Mouse (Mus musculus) intestine, embryonic 14.5 days (tissue): ENCODE measurements around the gene Cachd1. TPM values are rescaled to one million over a fixed set of nuclear protein-coding genes. Genes with fewer than 3 reads are reported as not detected.

ENCODE experiments used
- ATAC-seq: fragments of 200-750 bp; cut with Nextera tagmentation; replicated peaks from 2 replicates; pipeline ENCODE4 v1.8.0; 2017; ENCODE audit warnings: low read depth, moderate number of reproducible peaks, moderate TSS enrichment, moderate library complexity; ENCODE audit not compliant: low FRiP score, low TSS enrichment
- DNase-seq: peaks from one replicate; pipeline ENCODE4 v3.0.0-alpha.2; 2018; ENCODE audit warnings: low spot score
- H3K27ac ChIP-seq: fragments of 300-500 bp; sonication (generic); 2 replicates; pipeline ENCODE4 v1.5.1; 2014; ENCODE audit warnings: low read depth, mild to moderate bottlenecking, control low read depth
- H3K27me3 ChIP-seq: fragments of 300-500 bp; sonication (generic); replicated peaks from 2 replicates; pipeline ENCODE4 v1.6.1; 2014; ENCODE audit warnings: low read length, control low read depth; ENCODE audit not compliant: control insufficient read depth, insufficient read depth
- H3K36me3 ChIP-seq: fragments of 300-500 bp; sonication (generic); 2 replicates; pipeline ENCODE4 v1.6.1; 2014; ENCODE audit warnings: low read length, control low read depth; ENCODE audit not compliant: control insufficient read depth, insufficient read depth
- H3K4me1 ChIP-seq: fragments of 300-500 bp; sonication (generic); replicated peaks from 2 replicates; pipeline ENCODE4 v1.6.1; 2014; ENCODE audit warnings: low read length, control low read depth, mixed read lengths; ENCODE audit not compliant: control insufficient read depth, insufficient read depth
- H3K4me2 ChIP-seq: fragments of 300-500 bp; sonication (generic); 2 replicates; pipeline ENCODE4 v1.6.1; 2014; ENCODE audit warnings: low read length
- H3K4me3 ChIP-seq: fragments of 300-500 bp; sonication (generic); 2 replicates; pipeline ENCODE4 v1.5.1; 2014; ENCODE audit warnings: low read depth, low read length, control low read depth, mixed read lengths
- H3K9ac ChIP-seq: fragments of 300-500 bp; sonication (generic); 2 replicates; pipeline ENCODE4 v1.6.1; 2014; ENCODE audit warnings: mild to moderate bottlenecking, low read length
- H3K9me3 ChIP-seq: fragments of 300-500 bp; sonication (generic); 2 replicates; pipeline ENCODE4 v1.6.1; 2016; ENCODE audit warnings: low read length, control low read depth; ENCODE audit not compliant: control insufficient read depth
- WGBS: fragments of 180-500 bp; shearing (Covaris S2); extraction: QIAGEN DNeasy Blood & Tissue Kit; methylation state at CpG from one replicate; pipeline ENCODE4 v1.1.7; 2014; 5-methylcytosine and 5-hydroxymethylcytosine counted together
- polyA plus RNA-seq: library from polyadenylated mRNA; unstranded; fragments of >200 nt; fragmentation: Nextera tagmentation; extraction: Ambion mirVana; gene quantifications from 2 replicates; pipeline ENCODE4 v1.2.1, GENCODE M21; 2014

The Cachd1 gene
- polyA plus RNA-seq, 1 experiment from 2014 or later, result 22.8 TPM

DNA sequence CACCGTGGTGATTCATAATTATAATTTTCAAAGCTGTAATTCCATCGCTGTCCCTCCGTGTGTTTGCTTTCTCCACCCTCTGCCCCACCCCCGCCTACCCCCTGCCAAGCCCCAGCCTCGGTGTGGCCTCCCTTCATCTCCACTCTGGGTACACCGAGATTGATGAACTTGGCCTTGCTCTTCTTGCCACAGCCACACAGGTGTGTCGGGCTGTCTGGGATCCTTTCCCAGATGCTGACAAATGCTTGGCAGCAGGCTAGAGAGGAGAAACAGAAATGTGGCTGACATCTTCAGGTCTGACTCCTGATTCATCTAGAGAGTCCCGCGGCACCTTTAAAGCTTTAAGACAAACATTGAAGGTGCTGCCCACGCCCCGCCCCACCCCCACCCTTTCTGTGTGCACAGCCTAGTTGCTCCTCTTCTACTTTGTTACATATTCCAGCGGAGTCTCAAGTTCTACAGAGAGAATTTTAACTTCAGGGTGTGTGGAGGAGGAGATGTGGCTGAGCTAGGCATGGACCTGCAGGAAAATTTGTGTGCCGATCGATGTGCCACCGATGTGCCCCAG is 87.5 kb downstream of the Cachd1 start:
- ATAC-seq, result no peak
- WGBS, result 39% methylated on average over 15 of the region's 15 CpGs
- no peak overlapping the region for H3K27ac ChIP-seq

DNA sequence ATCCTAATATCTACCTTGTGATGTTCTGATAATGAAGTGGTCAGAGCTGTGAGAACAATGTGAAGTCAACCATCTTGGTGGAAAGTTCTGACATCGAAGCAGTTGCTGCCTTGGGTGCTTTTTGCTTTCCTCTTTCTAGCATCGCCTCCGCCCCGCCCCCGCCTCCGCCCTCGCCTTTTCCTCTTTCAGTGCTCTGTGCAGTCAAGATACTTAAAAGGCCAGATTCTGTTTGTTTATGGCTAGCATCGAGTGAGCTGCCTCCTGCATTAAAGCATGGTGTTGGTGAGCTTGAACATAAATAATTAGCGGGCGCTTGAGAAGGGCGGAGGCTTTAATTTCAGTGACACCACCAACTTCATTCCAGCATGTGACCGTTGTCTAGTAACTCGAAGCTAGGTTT is 88.9 kb downstream of the Cachd1 start:
- H3K4me3 ChIP-seq, result no peak overlapping the region
- no peak overlapping the region for H3K27ac ChIP-seq
- H3K9me3 ChIP-seq, result no peaks in the 10 kb centered on the region
- WGBS, result 31% methylated on average over 13 of the region's 13 CpGs
- DNase-seq, result no peak
- no peaks in the 10 kb centered on the region for H3K36me3 ChIP-seq
- H3K4me1 ChIP-seq, result peaks cover 34% of the 10 kb centered on the region
- no peak overlapping the region for H3K9ac ChIP-seq
- no peaks in the 10 kb centered on the region for H3K27me3 ChIP-seq
- H3K4me2 ChIP-seq, result no peak overlapping the region
- ATAC-seq, result no peak

More for the DNA sequence above, 87.5 kb downstream of the Cachd1 start:
- DNase-seq, result no peak
- H3K4me2 ChIP-seq, result peak overlapping the region; percentile 13; the same call in 1 of the 2 replicates
- H3K36me3 ChIP-seq, result no peaks in the 10 kb centered on the region
- no peak overlapping the region for H3K9ac ChIP-seq
- no peaks in the 10 kb centered on the region for H3K9me3 ChIP-seq
- no peak overlapping the region for H3K4me3 ChIP-seq
- H3K4me1 ChIP-seq, result peaks cover 34% of the 10 kb centered on the region
- H3K27me3 ChIP-seq, result no peaks in the 10 kb centered on the region

DNA sequence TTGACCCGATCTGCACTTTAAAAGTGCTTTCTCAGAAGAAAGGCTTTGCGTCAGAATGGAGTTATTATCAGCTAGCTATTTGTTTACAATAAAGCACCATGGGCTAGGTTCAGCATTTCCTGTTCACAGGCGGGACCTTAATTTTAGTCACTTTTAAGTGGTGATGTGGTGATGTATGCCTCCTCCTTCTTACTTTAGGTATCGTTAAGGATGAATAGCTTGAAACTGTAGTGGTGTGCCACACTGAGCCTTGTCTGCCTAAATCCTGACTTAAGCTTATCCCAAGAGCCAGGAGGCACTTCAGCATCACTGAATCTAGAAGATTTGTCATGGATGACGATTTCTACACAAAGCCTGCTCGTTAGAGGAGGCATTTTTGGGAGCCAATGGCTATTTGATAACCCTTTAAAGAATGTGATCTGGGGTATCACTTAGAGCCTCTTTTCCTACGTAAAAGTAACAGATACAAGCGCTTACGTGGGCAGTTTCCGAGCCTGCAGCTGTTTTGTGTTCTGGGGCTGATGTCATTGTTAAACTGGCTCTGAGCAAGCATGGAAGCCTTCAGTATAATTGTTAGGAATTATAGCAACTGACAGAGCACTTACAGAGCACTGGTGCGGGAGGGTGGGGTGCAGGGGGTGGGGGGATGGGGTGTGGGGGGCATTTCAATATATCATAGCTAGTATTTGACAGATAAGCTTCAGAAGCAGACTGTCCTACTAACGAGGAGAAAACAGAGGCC is 89.7 kb downstream of the Cachd1 start:
- Histone ChIP-seq H3K4me1 (peaks cover 34% of the 10 kb centered on the region), H3K4me3 (no peak overlapping the region), H3K27ac (peak overlapping the region; percentile 30; the same call in 1 of the 2 replicates), H3K9me3 (no peaks in the 10 kb centered on the region), H3K27me3 (no peaks in the 10 kb centered on the region), H3K9ac (no peak overlapping the region), H3K4me2 (0 out of 2 replicates have a peak overlapping the region, but pooled peaks have one; percentile 20), H3K36me3 (no peaks in the 10 kb centered on the region)
- peak; percentile 47; the same call in 1 of the 2 replicates for ATAC-seq
- no peak for DNase-seq
- WGBS, result 26% methylated on average over 12 of the region's 12 CpGs

DNA sequence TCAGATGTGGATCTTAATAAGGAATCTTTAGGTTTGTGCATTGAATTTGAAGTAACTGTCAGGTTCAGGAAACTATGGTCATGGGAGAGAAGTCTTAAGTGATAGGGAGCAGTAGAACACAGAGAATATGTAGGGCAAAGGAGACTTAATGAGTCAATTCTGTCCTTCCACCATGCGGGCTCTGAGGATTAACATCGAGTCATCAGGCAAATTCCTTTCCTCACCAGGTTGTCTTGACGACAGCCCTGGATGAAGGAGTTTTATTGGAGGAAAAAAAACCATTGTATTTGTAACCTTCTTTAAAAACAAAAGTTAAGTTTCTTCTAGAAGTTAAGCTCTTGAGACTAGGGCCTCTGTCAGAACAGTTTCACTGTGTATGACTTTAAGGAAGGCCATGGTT is 100.9 kb downstream of the Cachd1 start:
- Histone ChIP-seq H3K27ac (no peak overlapping the region), H3K27me3 (no peaks in the 10 kb centered on the region), H3K36me3 (no peaks in the 10 kb centered on the region), H3K4me2 (no peak overlapping the region), H3K9ac (no peak overlapping the region), H3K4me1 (peaks cover 10% of the 10 kb centered on the region; the same call in 1 of the 2 replicates), H3K9me3 (no peaks in the 10 kb centered on the region), H3K4me3 (no peak overlapping the region)
- DNase-seq, result no peak
- no peak for ATAC-seq
- WGBS, result 48% methylated on average over 3 of the region's 3 CpGs

DNA sequence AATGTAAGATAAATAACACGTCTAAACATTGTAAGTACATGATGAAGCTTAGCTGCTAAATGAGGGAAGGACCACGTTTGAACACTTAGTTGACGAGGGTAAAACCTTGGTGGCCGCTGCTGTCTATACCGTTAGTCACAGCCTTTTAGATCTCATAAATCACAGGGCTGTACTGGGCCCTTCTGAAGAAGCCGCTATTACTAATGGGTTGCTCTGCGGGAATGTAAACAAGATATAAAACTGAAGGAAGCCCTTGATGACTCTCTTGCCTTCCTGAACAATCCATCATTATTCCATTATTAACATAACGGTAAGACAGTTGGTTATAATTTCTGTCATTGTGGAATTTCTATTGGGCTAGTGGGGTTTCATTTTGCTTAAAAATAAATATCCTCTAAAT is 102.9 kb downstream of the Cachd1 start:
- no peak for ATAC-seq
- whole genome bisulfite sequencing, result 17% methylated on average over 8 of the region's 8 CpGs
- Histone ChIP-seq H3K4me2 (no peak overlapping the region), H3K27ac (no peak overlapping the region), H3K9ac (no peak overlapping the region), H3K9me3 (no peaks in the 10 kb centered on the region), H3K4me1 (peaks cover 10% of the 10 kb centered on the region; the same call in 1 of the 2 replicates), H3K36me3 (no peaks in the 10 kb centered on the region), H3K27me3 (no peaks in the 10 kb centered on the region), H3K4me3 (no peak overlapping the region)
- DNase-seq, result no peak

DNA sequence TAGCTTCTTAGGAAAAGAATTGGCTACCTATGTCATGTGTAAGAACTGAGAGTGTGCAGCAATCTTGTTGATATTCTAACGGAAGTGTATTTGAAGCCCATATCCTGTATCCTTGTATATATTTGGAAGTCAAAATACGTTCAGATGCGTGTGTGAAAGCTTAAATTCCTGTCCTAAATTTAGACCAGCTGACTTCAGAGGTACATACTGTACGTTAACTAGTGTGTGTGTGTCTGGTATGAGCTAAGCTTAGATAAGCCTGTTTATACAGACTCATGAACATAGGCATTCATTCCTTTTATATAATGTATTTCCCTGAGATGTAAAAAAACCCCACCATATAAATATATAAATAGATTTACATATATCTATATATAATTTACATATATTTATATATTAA is 103.6 kb downstream of the Cachd1 start:
- no peak overlapping the region for H3K4me2 ChIP-seq
- no peak overlapping the region for H3K27ac ChIP-seq
- H3K36me3 ChIP-seq, result no peaks in the 10 kb centered on the region
- H3K27me3 ChIP-seq, result no peaks in the 10 kb centered on the region
- WGBS, result 40% methylated on average over 4 of the region's 4 CpGs
- no peak overlapping the region for H3K4me3 ChIP-seq
- peaks cover 10% of the 10 kb centered on the region; the same call in 1 of the 2 replicates for H3K4me1 ChIP-seq
- DNase-seq, result no peak
- no peaks in the 10 kb centered on the region for H3K9me3 ChIP-seq
- no peak for ATAC-seq
- no peak overlapping the region for H3K9ac ChIP-seq

DNA sequence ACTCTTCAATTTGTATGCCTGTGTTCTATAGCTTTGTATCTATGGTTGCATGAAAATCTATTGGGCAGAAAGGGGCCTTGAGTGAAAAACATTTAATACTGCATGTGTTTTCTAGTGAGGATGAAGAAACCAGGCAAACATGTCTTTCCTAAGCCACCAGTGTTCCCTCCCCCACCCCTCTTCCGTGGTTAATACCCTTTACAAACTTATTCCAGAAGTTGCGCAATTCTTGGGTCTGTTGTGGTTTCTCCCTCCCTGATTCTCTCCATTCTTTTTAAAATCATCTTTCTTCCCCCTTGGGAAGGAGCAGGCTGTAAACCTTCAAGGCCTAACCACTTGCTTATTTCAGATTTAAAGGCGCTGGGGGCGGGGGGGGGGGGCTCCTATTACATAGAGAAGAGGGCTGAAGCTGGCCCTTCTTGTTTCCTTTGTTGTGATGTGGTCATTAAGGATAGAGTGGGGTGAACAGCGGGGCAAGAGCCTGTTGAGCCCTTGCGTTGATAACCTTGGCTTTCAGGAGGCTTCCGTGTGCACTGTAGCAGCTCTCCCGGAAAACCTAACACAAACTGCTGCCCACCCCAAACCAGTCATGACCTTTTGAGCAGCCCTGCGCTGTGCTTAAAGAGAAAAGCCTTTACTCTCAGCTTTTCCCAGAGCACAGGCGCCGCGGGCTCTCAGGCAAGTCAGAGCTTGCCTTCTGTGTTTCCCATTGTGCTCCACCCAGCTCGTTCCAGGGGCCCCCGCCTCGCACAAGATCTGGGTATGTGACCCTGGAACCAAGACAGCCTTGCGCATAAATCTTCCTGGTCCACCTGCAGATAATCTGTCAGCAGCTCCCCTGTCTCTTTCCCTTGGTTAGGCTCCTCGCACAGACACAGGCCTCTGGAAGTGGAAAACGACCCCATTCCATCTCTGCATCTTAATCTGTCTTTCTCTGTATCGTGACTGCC is 109.6 kb downstream of the Cachd1 start:
- Histone ChIP-seq H3K4me2 (peak overlapping the region; percentile 30), H3K27ac (peak overlapping the region; percentile 75), H3K9ac (no peak overlapping the region), H3K9me3 (no peaks in the 10 kb centered on the region), H3K4me3 (no peak overlapping the region), H3K36me3 (no peaks in the 10 kb centered on the region), H3K27me3 (no peaks in the 10 kb centered on the region), H3K4me1 (peaks cover 28% of the 10 kb centered on the region)
- 15% methylated on average over 19 of the region's 19 CpGs for WGBS
- DNase-seq, result peak; percentile 66
- peak; percentile 70 for ATAC-seq

DNA sequence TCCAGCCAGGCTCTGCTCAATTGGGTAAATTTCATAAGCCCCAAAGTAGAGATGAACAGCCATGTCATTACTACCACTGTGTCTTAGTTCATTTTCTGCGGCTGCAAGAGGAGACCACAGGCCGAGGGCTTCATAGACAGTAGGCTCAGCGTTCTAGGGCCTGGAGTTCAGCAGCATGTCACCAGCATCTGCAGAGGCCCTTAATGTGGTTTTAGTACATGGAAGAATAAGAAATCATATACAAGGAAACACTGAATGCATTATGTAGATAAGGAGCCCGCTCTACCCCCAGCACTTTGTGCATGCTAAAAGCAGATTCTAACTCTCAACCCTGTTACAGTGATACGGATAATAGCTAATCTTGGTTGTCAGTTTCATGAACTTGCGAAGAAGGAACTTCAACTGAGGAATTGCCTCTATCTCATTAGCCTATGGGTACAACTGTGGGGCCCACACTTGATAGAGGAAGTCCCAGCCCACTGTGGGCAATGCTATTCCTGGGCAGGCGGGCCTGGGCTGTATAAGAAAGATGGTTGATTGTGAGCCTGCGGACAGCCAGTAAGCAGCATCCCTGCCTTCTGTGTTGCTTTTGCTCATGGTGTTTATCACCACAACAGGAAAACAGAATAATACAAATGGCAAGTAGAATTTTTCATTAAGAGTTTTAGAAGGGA is 110.4 kb downstream of the Cachd1 start:
- 69% methylated on average over 8 of the region's 8 CpGs for WGBS
- peak; percentile 55 for DNase-seq
- Histone ChIP-seq H3K9ac (no peak overlapping the region), H3K36me3 (no peaks in the 10 kb centered on the region), H3K27ac (peak overlapping the region; percentile 75), H3K27me3 (no peaks in the 10 kb centered on the region), H3K4me2 (no peak overlapping the region), H3K4me3 (no peak overlapping the region), H3K4me1 (peaks cover 28% of the 10 kb centered on the region), H3K9me3 (no peaks in the 10 kb centered on the region)
- 0 out of 2 replicates have a peak, but pooled peaks have one; percentile 10 for ATAC-seq
